Mouse (Mus musculus): ENCODE results near the gene Hes6.

- TF ChIP-seq CTCF (IDR thresholded peaks at IDR 0.05; ENCODE audit: low read depth, low read length) (no peak), GATA1 (IDR thresholded peaks at IDR 0.05; ENCODE audit: borderline replicate concordance, low read length) (no peak), TAL1 (conservative IDR thresholded peaks at IDR 0.05; ENCODE audit: low read depth, low read length) (no peak), GATA2 (IDR thresholded peaks at IDR 0.05; ENCODE audit: borderline replicate concordance, low read depth, low read length) (no peak), POLR2AphosphoS5 (IDR thresholded peaks at IDR 0.05; ENCODE audit: insufficient replicate concordance, low read depth, low read length) (no peak)
Observed at GRCm38 (mm10) chr1:91429212-91429611, 15.4 kb upstream of the Hes6 start.

Measured in G1E (cell line).